Mouse (Mus musculus): ENCODE results near the gene Myl7.

GRCm38 (mm10) chr11:5855481-5855880, 43.1 kb downstream of the Myl7 start:
- no peak for TF ChIP-seq POLR2A (IDR thresholded peaks at IDR 0.05; ENCODE audit: insufficient read depth, low read length)
- TF ChIP-seq CTCF (IDR thresholded peaks at IDR 0.05; ENCODE audit: low read depth, low read length) = no peak
